Mouse (Mus musculus) adrenal gland, adult 18-20 months (tissue): ENCODE data around the gene Frmd4a. TPM values are rescaled to one million over a fixed set of nuclear protein-coding genes. Genes with fewer than 3 reads are reported as not detected.

ENCODE experiments used
- DNase-seq, 2 experiments: peaks; one replicate each; pipeline ENCODE4 v3.0.0; 2021 to 2022; ENCODE audit warnings: low spot score in 2 of 2
- total RNA-seq, 2 experiments: library from RNA; stranded (reverse); gene quantifications; 1 replicate in 1 of 2; 2 replicates in 1 of 2; pipeline ENCODE4 v1.2.3; 2021

Frmd4a gene
- total RNA-seq, 2 experiments from 2014 or later, result 8.7 to 13.2 TPM

GRCm38 (mm10) chr2:4512607-4513006 is 495.1 kb downstream of the Frmd4a start:
- no peak for DNase-seq

GRCm38 (mm10) chr2:4515910-4516309 is 498.4 kb downstream of the Frmd4a start:
- DNase-seq, result no peak

- peak in 1 of 2 experiments; percentile 35 for DNase-seq
Measured at GRCm38 (mm10) chr2:4516819-4517552, 499.5 kb downstream of the Frmd4a start.

GRCm38 (mm10) chr2:4517553-4518125 is 500.1 kb downstream of the Frmd4a start:
- DNase-seq, result peak in 1 of 2 experiments; percentile 15

- DNase-seq, result no peak
Measured at GRCm38 (mm10) chr2:4518549-4518948, 501.0 kb downstream of the Frmd4a start.

- no peak for DNase-seq
Measured at GRCm38 (mm10) chr2:4522769-4523487, 505.4 kb downstream of the Frmd4a start.

GRCm38 (mm10) chr2:4527094-4527493 is 509.6 kb downstream of the Frmd4a start:
- DNase-seq, result no peak

- no peak for DNase-seq
Measured at GRCm38 (mm10) chr2:4529254-4529729, 511.8 kb downstream of the Frmd4a start.

GRCm38 (mm10) chr2:4531533-4532197 is 514.1 kb downstream of the Frmd4a start:
- no peak for DNase-seq

- no peak for DNase-seq
Measured at GRCm38 (mm10) chr2:4532198-4532568, 514.7 kb downstream of the Frmd4a start.

- no peak for DNase-seq
Measured at GRCm38 (mm10) chr2:4532945-4533344, 515.4 kb downstream of the Frmd4a start.

GRCm38 (mm10) chr2:4535187-4535864 is 517.8 kb downstream of the Frmd4a start:
- no peak for DNase-seq

GRCm38 (mm10) chr2:4541330-4541729 is 523.8 kb downstream of the Frmd4a start:
- DNase-seq, result no peak

- no peak for DNase-seq
Measured at GRCm38 (mm10) chr2:4541844-4542628, 524.5 kb downstream of the Frmd4a start.

- no peak for DNase-seq
Measured at GRCm38 (mm10) chr2:4542629-4543416, 525.3 kb downstream of the Frmd4a start.

- DNase-seq, result no peak
Measured at GRCm38 (mm10) chr2:4543417-4543775, 525.9 kb downstream of the Frmd4a start.

- no peak for DNase-seq
Measured at GRCm38 (mm10) chr2:4544360-4544759, 526.8 kb downstream of the Frmd4a start.

GRCm38 (mm10) chr2:4545261-4545660 is 527.7 kb downstream of the Frmd4a start:
- no peak for DNase-seq

- DNase-seq, result no peak
Measured at GRCm38 (mm10) chr2:4547003-4547662, 529.6 kb downstream of the Frmd4a start.
